Mouse (Mus musculus) testis, adult 2 months (tissue): ENCODE data around the gene Mxd4. TPM values are rescaled to one million over a fixed set of nuclear protein-coding genes. Genes with fewer than 3 reads are reported as not detected.

Source experiments
- H3K27ac ChIP-seq: fragments of 200-500 bp; 2 replicates; pipeline ENCODE4 v1.5.1; 2012; ENCODE audit warnings: low read depth, low read length; ENCODE audit not compliant: control insufficient read depth, insufficient read depth
- H3K27me3 ChIP-seq: fragments of 200-500 bp; 2 replicates; pipeline ENCODE4 v1.6.1; 2012; ENCODE audit warnings: mild to moderate bottlenecking, low read length, moderate library complexity; ENCODE audit not compliant: control insufficient read depth, insufficient read depth
- H3K36me3 ChIP-seq: fragments of 200-500 bp; 2 replicates; pipeline ENCODE4 v1.6.1; 2012; ENCODE audit warnings: mild to moderate bottlenecking, low read length; ENCODE audit not compliant: control insufficient read depth, insufficient read depth
- H3K4me1 ChIP-seq: fragments of 200-500 bp; 2 replicates; pipeline ENCODE4 v1.6.1; 2012; ENCODE audit warnings: low read length; ENCODE audit not compliant: control insufficient read depth, insufficient read depth
- H3K4me3 ChIP-seq: fragments of 200-500 bp; 2 replicates; pipeline ENCODE4 v1.5.1; 2012; ENCODE audit warnings: low read depth, mild to moderate bottlenecking, low read length, moderate library complexity, mixed read lengths; ENCODE audit not compliant: control insufficient read depth
- CTCF ChIP-seq: fragments of 200-500 bp; IDR thresholded peaks from 2 replicates; pipeline ENCODE4 v1.5.1; 2012; ENCODE audit warnings: low read depth, mild to moderate bottlenecking, inconsistent platforms, low read length, moderate library complexity; ENCODE audit not compliant: control insufficient read depth, insufficient read depth, insufficient replicate concordance
- POLR2A ChIP-seq: fragments of 200-500 bp; IDR thresholded peaks from 2 replicates; pipeline ENCODE4 v1.6.1; 2012; ENCODE audit warnings: low read depth, mild to moderate bottlenecking, inconsistent platforms, low read length, moderate library complexity; ENCODE audit not compliant: control insufficient read depth
- polyA plus RNA-seq: library from polyadenylated mRNA; depleted of rRNA; stranded (reverse); fragments of >200 nt; gene quantifications from 2 replicates; pipeline ENCODE4 v1.2.3, GENCODE M21; 2012

The Mxd4 gene
- polyA plus RNA-seq, 1 experiment: 137 TPM

DNA sequence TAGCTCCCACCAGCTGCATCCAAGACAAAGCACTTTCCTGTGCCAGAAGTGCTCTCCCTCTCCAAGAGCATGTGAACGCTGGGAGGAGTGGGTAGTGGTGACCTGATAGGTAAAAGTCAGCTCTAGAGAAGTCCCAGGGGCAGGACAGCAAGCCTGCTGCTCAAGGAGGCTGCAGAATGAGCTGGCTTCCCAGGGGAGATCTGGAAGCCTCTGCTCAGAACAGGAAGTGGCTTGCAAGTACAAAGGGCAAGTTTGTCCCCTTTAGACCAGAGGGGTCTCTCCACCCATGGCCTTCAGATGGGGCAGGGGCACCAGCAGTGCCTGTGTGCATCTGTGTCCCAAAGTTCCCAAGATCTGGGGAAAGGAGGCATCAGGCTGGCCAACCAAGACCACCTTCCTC lies 2.0 kb upstream of the Mxd4 start:
- Histone ChIP-seq H3K4me3 (peak overlapping the region; percentile 92), H3K36me3 (no peaks in the 10 kb centered on the region), H3K4me1 (peaks cover 26% of the 10 kb centered on the region), H3K27ac (peak overlapping the region; percentile 27; the same call in 1 of the 2 replicates), H3K27me3 (no peaks in the 10 kb centered on the region)
- TF ChIP-seq CTCF (no peak), POLR2A (no peak)

DNA sequence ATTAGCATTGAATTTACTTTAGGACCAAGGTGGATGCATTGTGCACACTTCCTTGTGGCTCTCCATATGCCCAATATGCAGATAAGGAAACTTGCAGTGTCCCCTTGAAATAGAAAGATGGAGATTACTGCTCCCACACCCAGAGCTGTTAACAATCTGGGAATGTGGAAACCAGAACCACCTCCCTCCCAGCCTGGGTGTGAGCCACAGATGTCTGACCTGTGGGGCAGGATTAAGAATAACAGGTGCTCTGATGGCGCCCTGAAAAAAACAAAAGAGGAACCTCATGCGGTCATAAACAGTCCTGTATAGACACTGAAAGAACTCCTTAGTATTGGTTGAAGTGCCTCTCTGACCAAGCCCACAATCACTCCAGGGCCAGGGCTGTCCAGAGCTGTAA lies 1.3 kb upstream of the Mxd4 start:
- Histone ChIP-seq H3K36me3 (no peaks in the 10 kb centered on the region), H3K27me3 (no peaks in the 10 kb centered on the region), H3K4me3 (peak overlapping the region; percentile 92), H3K27ac (peak overlapping the region; percentile 42), H3K4me1 (peaks cover 26% of the 10 kb centered on the region)
- no peak for TF ChIP-seq CTCF
- TF ChIP-seq POLR2A: no peak

DNA sequence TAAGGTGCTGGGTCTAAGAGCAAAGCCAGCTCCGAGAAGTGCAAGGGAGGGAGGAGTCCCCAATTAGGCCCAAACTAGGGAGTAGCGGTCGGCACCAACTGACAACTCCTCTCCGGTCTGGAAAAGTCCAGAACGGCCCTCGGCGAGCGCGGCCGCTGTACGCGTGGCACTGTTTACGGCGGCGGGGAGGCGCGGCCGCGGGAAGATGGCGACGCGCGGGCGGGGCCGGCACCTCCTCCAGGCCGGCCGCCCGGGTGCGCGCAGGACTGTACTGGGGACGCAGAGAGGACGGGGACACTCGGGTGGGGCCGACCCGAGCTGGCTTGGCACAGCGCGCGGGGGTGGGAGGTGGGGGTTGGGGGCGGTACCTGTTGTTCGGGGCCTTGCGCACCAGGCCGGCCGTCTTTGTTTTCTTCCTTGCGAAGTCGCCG lies 544 bp downstream of the Mxd4 start:
- TF ChIP-seq POLR2A (peak; percentile 24; the same call in 1 of the 2 replicates), CTCF (no peak)
- peaks cover 26% of the 10 kb centered on the region for H3K4me1 ChIP-seq

DNA sequence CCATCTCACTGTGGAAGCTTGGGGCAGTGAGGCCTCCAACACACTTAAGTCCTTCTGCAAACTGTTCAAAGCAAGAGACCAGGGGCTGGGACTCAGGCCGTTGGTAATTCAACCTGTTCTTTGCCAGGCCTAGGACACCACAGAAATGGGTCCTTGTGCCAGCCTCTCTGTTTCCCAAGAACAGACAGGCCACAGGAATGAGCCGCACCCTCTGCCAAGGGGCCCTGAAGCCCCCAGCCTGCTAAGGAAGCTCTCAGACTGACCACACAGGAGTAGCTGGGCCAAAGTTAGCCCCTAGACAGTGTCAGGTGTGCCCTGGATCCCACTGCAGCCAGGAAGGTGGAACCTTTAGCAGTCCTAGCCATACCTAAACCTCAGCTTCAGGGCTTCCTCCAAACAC lies 1.1 kb downstream of the Mxd4 start:
- peak overlapping the region; percentile 76 for H3K27ac ChIP-seq
- no peaks in the 10 kb centered on the region; the same call in 1 of the 2 replicates for H3K36me3 ChIP-seq
- H3K4me1 ChIP-seq: peaks cover 28% of the 10 kb centered on the region
- H3K27me3 ChIP-seq: no peaks in the 10 kb centered on the region
- no peak for TF ChIP-seq POLR2A
- no peak for TF ChIP-seq CTCF
- H3K4me3 ChIP-seq: peak overlapping the region; percentile 92

More for the DNA sequence above, 544 bp downstream of the Mxd4 start:
- H3K4me3 ChIP-seq: peak overlapping the region; percentile 92
- H3K27ac ChIP-seq: peak overlapping the region; percentile 76
- H3K36me3 ChIP-seq: no peaks in the 10 kb centered on the region; the same call in 1 of the 2 replicates
- H3K27me3 ChIP-seq: no peaks in the 10 kb centered on the region

DNA sequence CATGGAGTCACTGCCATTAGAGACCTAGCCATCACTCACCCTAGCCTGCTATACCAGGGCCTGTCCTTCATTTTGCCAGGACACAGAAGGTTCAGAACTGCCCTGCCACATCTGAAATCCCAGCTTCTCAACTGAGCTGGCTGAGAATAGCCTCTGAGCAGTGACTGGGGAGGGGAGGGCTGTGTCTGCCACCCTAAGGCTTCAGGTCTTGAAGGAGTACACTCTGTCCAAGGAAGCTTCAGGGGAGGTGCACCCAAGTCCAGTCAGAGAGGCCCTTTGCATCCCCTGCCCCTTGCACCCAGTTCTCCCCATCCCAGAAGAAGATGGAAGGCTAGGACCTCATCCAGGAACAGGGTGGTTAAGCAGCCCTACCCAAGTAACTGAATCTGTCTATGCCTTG lies 1.7 kb downstream of the Mxd4 start:
- peaks cover 28% of the 10 kb centered on the region for H3K4me1 ChIP-seq
- peak overlapping the region; percentile 92 for H3K4me3 ChIP-seq
- H3K27me3 ChIP-seq: no peaks in the 10 kb centered on the region
- H3K36me3 ChIP-seq: no peaks in the 10 kb centered on the region; the same call in 1 of the 2 replicates
- H3K27ac ChIP-seq: no peak overlapping the region
- no peak for TF ChIP-seq POLR2A
- no peak for TF ChIP-seq CTCF

DNA sequence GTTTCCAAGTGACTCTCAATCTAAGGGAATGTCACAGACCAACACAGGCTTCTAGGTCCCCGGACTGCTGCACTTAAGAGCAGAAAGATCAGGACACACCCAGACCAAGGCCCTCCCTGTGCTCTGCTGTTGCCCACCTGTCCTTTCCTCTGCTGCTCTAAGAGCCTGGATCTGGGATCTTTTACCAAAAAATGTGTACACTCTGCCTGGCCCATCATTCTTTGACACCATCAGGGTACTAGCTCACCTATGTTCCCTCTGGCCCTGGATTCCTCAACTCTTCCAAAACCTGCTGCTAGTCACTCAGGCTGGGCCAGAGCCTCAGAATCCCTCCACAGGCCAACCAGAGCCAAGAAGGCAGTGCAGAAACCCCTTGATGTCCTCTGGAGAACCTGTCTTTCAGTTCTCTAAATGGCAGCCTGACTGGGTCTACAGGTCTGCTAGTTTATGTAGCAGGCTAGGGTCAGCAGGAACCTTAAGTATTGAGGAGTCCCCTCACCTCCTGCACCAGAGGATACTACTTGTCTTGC lies 2.4 kb downstream of the Mxd4 start:
- H3K36me3 ChIP-seq: no peaks in the 10 kb centered on the region; the same call in 1 of the 2 replicates
- TF ChIP-seq POLR2A (no peak), CTCF (no peak)
- peak overlapping the region; percentile 92 for H3K4me3 ChIP-seq
- H3K27me3 ChIP-seq: no peaks in the 10 kb centered on the region
- no peak overlapping the region for H3K27ac ChIP-seq
- H3K4me1 ChIP-seq: peaks cover 28% of the 10 kb centered on the region

DNA sequence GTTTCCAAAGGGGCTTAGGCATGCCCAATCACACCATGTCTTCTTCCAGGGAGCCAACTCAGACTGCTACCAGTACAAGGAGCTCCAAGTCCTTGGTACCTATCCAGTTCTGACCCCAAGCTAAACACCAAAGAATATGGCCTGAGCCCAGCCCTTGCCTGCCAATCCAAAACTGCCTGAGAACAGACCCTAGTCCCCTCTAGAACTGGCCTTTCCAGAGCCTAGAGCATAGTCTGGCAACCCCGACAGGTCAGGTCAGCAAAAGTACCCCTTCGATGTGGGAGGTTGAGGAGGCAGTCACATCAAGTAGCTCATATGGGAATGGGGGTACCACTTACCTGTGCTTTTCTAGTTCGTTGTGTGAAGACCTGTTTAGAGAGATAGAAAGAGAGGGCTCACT lies 3.5 kb downstream of the Mxd4 start:
- peaks cover 21% of the 10 kb centered on the region for H3K4me1 ChIP-seq
- H3K27ac ChIP-seq: peak overlapping the region; percentile 9; the same call in 1 of the 2 replicates
- H3K4me3 ChIP-seq: no peak overlapping the region
- no peaks in the 10 kb centered on the region; the same call in 1 of the 2 replicates for H3K36me3 ChIP-seq
- H3K27me3 ChIP-seq: no peaks in the 10 kb centered on the region
- no peak for TF ChIP-seq CTCF
- no peak for TF ChIP-seq POLR2A
